Mouse (Mus musculus) liver, embryonic 11.5 days (tissue): ENCODE data around the gene Zfp541. TPM values are rescaled to one million over a fixed set of nuclear protein-coding genes. Genes with fewer than 3 reads are reported as not detected.

Experiments
- ATAC-seq: fragments of 200-750 bp; cut with Nextera tagmentation; replicated peaks from 2 replicates; pipeline ENCODE4 v1.8.0; 2017; ENCODE audit warnings: moderate number of reproducible peaks, mild to moderate bottlenecking, moderate TSS enrichment, moderate library complexity; ENCODE audit not compliant: low FRiP score
- DNase-seq: peaks from one replicate; pipeline ENCODE4 v3.0.0-alpha.2; 2017; ENCODE audit warnings: low spot score
- H3K27ac ChIP-seq: fragments of 300-500 bp; sonication (generic); 2 replicates; pipeline ENCODE4 v1.5.1; 2014; ENCODE audit warnings: mild to moderate bottlenecking, low read depth, low read length, control low read depth
- H3K27me3 ChIP-seq: fragments of 300-500 bp; sonication (generic); replicated peaks from 2 replicates; pipeline ENCODE4 v1.6.1; 2014; ENCODE audit warnings: low read length, mixed read lengths; ENCODE audit not compliant: control insufficient read depth, insufficient read depth
- H3K36me3 ChIP-seq: fragments of 300-500 bp; sonication (generic); 2 replicates; pipeline ENCODE4 v1.6.1; 2014; ENCODE audit warnings: mild to moderate bottlenecking, low read length, moderate library complexity, mixed read lengths; ENCODE audit not compliant: control insufficient read depth, insufficient read depth
- H3K4me1 ChIP-seq: fragments of 300-500 bp; sonication (generic); replicated peaks from 2 replicates; pipeline ENCODE4 v1.6.1; 2014; ENCODE audit warnings: low read length, mixed read lengths; ENCODE audit not compliant: control insufficient read depth, insufficient read depth
- H3K4me2 ChIP-seq: fragments of 300-500 bp; sonication (generic); 2 replicates; pipeline ENCODE4 v1.6.1; 2014; ENCODE audit warnings: mild to moderate bottlenecking, control low read depth, moderate library complexity
- H3K4me3 ChIP-seq: fragments of 300-500 bp; sonication (generic); 2 replicates; pipeline ENCODE4 v1.5.1; 2014; ENCODE audit warnings: low read depth, low read length, control low read depth
- H3K9ac ChIP-seq: fragments of 300-500 bp; sonication (generic); 2 replicates; pipeline ENCODE4 v1.6.1; 2014; ENCODE audit warnings: low read depth, low read length, control low read depth
- H3K9me3 ChIP-seq: fragments of 300-500 bp; sonication (generic); 2 replicates; pipeline ENCODE4 v1.6.1; 2016; ENCODE audit warnings: low read length, inconsistent platforms, mixed read lengths; ENCODE audit not compliant: control insufficient read depth
- WGBS: fragments of 180-500 bp; shearing (Covaris S2); extraction: QIAGEN DNeasy Blood & Tissue Kit; methylation state at CpG from one replicate; pipeline ENCODE4 v1.1.7; 2014; 5-methylcytosine and 5-hydroxymethylcytosine counted together
- polyA plus RNA-seq: library from polyadenylated mRNA; unstranded; fragments of >200 nt; fragmentation: Nextera tagmentation; extraction: Ambion mirVana; gene quantifications from 2 replicates; pipeline ENCODE4 v1.2.1, GENCODE M21; 2014

Gene Zfp541
- polyA plus RNA-seq, 1 experiment from 2014 or later, result not detected

DNA sequence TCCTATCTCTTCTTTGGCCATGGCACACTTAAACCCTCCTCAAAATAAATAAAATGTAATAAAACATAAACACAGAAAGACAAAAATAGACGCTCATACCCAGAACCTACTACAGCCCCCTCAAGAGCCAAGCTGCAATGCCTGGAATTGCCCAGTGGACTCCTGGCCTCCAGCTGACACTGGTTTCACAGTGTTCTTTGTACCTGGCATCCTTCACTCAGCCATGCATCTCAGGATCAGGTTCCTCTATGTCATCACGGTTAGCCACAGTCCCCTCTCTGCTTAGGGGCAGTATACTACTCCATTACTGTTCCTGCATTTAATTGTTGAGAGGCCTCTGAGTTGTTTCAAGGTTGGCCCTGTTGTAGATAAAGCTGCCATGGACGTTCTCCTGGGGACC is 71.3 kb downstream of the Zfp541 start:
- Histone ChIP-seq H3K9me3 (no peaks in the 10 kb centered on the region), H3K9ac (no peak overlapping the region), H3K27me3 (peaks cover 32% of the 10 kb centered on the region), H3K27ac (no peak overlapping the region), H3K36me3 (no peaks in the 10 kb centered on the region), H3K4me2 (no peak overlapping the region), H3K4me3 (no peak overlapping the region), H3K4me1 (0 out of 2 replicates have a peak, but pooled peaks cover 7% of the 10 kb centered on the region)
- DNase-seq, result no peak
- 63% methylated on average over 3 of the region's 3 CpGs for WGBS
- no peak for ATAC-seq

DNA sequence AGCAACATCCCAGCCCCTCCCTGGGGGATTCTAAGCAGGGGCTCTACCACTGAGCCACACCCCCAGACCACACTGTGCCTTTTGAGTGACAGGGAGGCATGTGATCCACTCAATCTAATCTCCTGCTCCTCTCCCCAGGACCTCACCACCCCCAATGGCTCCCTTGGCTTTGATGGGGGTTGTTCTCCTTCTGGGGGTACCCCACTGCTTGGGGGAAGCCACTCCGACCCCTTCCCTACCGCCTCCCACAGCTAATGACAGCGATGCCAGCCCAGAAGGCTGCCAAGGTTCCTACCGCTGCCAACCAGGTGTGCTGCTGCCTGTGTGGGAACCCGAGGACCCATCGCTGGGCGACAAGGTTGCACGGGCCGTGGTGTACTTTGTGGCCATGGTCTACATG is 72.1 kb downstream of the Zfp541 start:
- H3K27me3 ChIP-seq, result peaks cover 32% of the 10 kb centered on the region
- no peak overlapping the region for H3K4me3 ChIP-seq
- no peak overlapping the region for H3K4me2 ChIP-seq
- no peaks in the 10 kb centered on the region for H3K36me3 ChIP-seq
- no peaks in the 10 kb centered on the region for H3K9me3 ChIP-seq
- H3K27ac ChIP-seq, result no peak overlapping the region
- H3K9ac ChIP-seq, result no peak overlapping the region
- 0 out of 2 replicates have a peak, but pooled peaks cover 7% of the 10 kb centered on the region for H3K4me1 ChIP-seq
- ATAC-seq (no peak), DNase-seq (no peak)
- 89% methylated on average over 9 of the region's 9 CpGs for WGBS

DNA sequence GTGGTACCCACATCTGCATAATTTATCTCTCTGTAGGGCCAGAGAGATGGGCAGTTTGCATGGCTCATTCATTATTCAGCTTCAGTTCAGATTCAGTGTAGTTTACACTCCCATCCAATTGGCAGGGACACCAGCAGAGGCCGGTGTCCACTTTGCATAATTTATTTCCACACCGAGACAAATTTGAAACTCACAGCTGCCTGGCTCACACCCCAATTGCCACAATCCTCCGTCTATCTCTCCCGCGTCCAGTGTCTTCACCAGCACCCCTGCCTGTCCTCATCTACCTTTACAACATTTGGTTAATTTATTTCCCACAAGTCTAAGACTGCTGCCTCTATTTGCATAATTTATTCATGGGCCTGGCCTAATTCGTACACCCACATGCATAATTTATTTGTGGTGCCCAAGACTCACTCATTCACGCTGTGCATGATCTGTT is 73.4 kb downstream of the Zfp541 start:
- Histone ChIP-seq H3K9me3 (no peaks in the 10 kb centered on the region), H3K9ac (no peak overlapping the region), H3K36me3 (no peaks in the 10 kb centered on the region), H3K4me3 (no peak overlapping the region), H3K4me2 (no peak overlapping the region), H3K4me1 (0 out of 2 replicates have a peak, but pooled peaks cover 3% of the 10 kb centered on the region), H3K27me3 (peaks cover 28% of the 10 kb centered on the region), H3K27ac (no peak overlapping the region)
- DNase-seq (no peak), ATAC-seq (no peak)
- WGBS, result 63% methylated on average over 7 of the region's 7 CpGs

Other genes with a start within 250 kb of the Zfp541 start
- gene Obox6, start 222.1 kb upstream of the Zfp541 start, polyA plus RNA-seq, result not detected in 2 replicates
- not detected in 2 replicates for gene Crx, start 181.8 kb upstream of the Zfp541 start, polyA plus RNA-seq
- not detected in 2 replicates for gene Crxos, start 179.2 kb upstream of the Zfp541 start, polyA plus RNA-seq
- 557 and 609 TPM in 2 replicates for gene Selenow, start 139.4 kb upstream of the Zfp541 start, polyA plus RNA-seq
- gene Nop53, start 115.7 kb upstream of the Zfp541 start, polyA plus RNA-seq, result 217 and 219 TPM in 2 replicates
- 7.5 and 10.8 TPM in 2 replicates for gene Ehd2, start 94.2 kb upstream of the Zfp541 start, polyA plus RNA-seq
- 5.3 and 7.3 TPM in 2 replicates for gene Bicra, start 13.9 kb upstream of the Zfp541 start, polyA plus RNA-seq
- gene Napa, start 36.6 kb downstream of the Zfp541 start, polyA plus RNA-seq, result 167 and 174 TPM in 2 replicates
- gene Kptn, start 58.1 kb downstream of the Zfp541 start, polyA plus RNA-seq, result 20.2 and 20.7 TPM in 2 replicates
- 0.07 and 0.18 TPM in 2 replicates for gene Slc8a2, start 68.0 kb downstream of the Zfp541 start, polyA plus RNA-seq
- gene Meis3, start 113.3 kb downstream of the Zfp541 start, polyA plus RNA-seq, result 14.2 and 17.7 TPM in 2 replicates
- 13.8 and 14.4 TPM in 2 replicates for gene Dhx34, start 160.2 kb downstream of the Zfp541 start, polyA plus RNA-seq
- 1.3 and 1.8 TPM in 2 replicates for gene C5ar2, start 182.3 kb downstream of the Zfp541 start, polyA plus RNA-seq
- gene C5ar1, start 197.7 kb downstream of the Zfp541 start, polyA plus RNA-seq, result 2.8 and 3.4 TPM in 2 replicates
- gene Inafm1, start 211.8 kb downstream of the Zfp541 start, polyA plus RNA-seq, result 9.3 and 10.6 TPM in 2 replicates
- 21.7 and 25.3 TPM in 2 replicates for gene Ccdc9, start 225.0 kb downstream of the Zfp541 start, polyA plus RNA-seq
- gene Bbc3, start 246.6 kb downstream of the Zfp541 start, polyA plus RNA-seq, result 4.7 and 6.4 TPM in 2 replicates